31 mouse cellular contexts compared by ENCODE assay signal in genomic region chr9:123984943-123985342, GRCm38 (mm10). TPM values are rescaled to one million over a fixed set of nuclear protein-coding genes. Genes with fewer than 3 reads are reported as not detected.
DNase-seq lines count a peak whose midpoint lies in the region; ATAC-seq and TF ChIP-seq lines count a peak whose summit lies in the region.
"Had no signal": no experiment of that assay in that cellular context is flagged by ENCODE, and none has a peak within 500 bp of the region (broad histone marks: within the 10 kb centered on the region; RNA-seq: fewer than 3 reads in every experiment).

No protein-coding gene starts in this region.

- no peak overlapping the region for H3K4me3 ChIP-seq in G1E (ENCODE audit: low read depth, low read length)
- H3K4me3 ChIP-seq: embryonic facial prominence, embryonic 15.5 days; hindbrain, embryonic 12.5 days; kidney, embryonic 15.5 days; left cerebral cortex, adult 2 months; limb, embryonic 15.5 days; midbrain, embryonic 10.5 days; neural tube, embryonic 15.5 days had no signal

- TF ChIP-seq CTCF in G1E (IDR thresholded peaks at IDR 0.05; ENCODE audit: low read depth, low read length): no peak

- peak; percentile 24; the same call in 1 of the 2 replicates for ATAC-seq in G1E (ENCODE audit: extremely low read depth, insufficient number of reproducible peaks, low FRiP score, poor library complexity, severe bottlenecking)
- peak; percentile 59 to 65; a peak in 3 of 4 replicates for ATAC-seq in hematopoietic stem cell, adult 5-6 weeks (replicated peaks in 1 of 2; ENCODE audit: insufficient read depth in 1 of 2, low FRiP score in 2 of 2, low TSS enrichment in 1 of 2, low read depth in 1 of 2, poor library complexity in 2 of 2, severe bottlenecking in 2 of 2)
- ATAC-seq in megakaryocyte, adult 5-6 weeks (ENCODE audit: poor library complexity, severe bottlenecking): peak; percentile 36
- ATAC-seq: forebrain, embryonic 14.5 days; intestine, postnatal 0 days; Patski had no signal

- H3K27me3 ChIP-seq in G1E (ENCODE audit: insufficient read depth, low read length): no peaks in the 10 kb centered on the region
- H3K27me3 ChIP-seq: embryonic facial prominence, embryonic 15.5 days; hindbrain, embryonic 12.5 days; kidney, embryonic 15.5 days; limb, embryonic 15.5 days; neural tube, embryonic 15.5 days; Patski had no signal

- no peaks in the 10 kb centered on the region for H3K36me3 ChIP-seq in G1E (replicated peaks)
- H3K36me3 ChIP-seq: embryonic facial prominence, embryonic 15.5 days; hindbrain, embryonic 12.5 days; kidney, embryonic 15.5 days; limb, embryonic 15.5 days; midbrain, embryonic 10.5 days; neural tube, embryonic 15.5 days had no signal

- DNase-seq in 416B (ENCODE audit: low read depth) (peak; percentile 77), G1E (ENCODE audit: low spot score) (no peak), MN1 (ENCODE audit: low spot score) (no peak)
- DNase-seq in c-Kit-positive CD71-positive TER-119-positive erythroid progenitor cells, embryonic 14.5 days (ENCODE audit: low spot score): no peak
- DNase-seq in embryo, embryonic 9.5 days (ENCODE audit: extremely low spot score): no peak
- DNase-seq: adrenal gland, postnatal 36 days; cerebellum, adult 2 months; cerebellum, postnatal 36 days; kidney, postnatal 4 days; left cerebral cortex, postnatal 4 days; lung, embryonic 14.5 days; lung, postnatal 36 days; thymus, postnatal 14 days had no signal

- no peaks in the 10 kb centered on the region for H3K9me3 ChIP-seq in G1E (replicated peaks)
- H3K9me3 ChIP-seq: embryonic facial prominence, embryonic 15.5 days; hindbrain, embryonic 12.5 days; kidney, embryonic 15.5 days; limb, embryonic 15.5 days; midbrain, embryonic 10.5 days; neural tube, embryonic 15.5 days had no signal

- H3K4me1 ChIP-seq in G1E (ENCODE audit: insufficient read depth, low read depth, low read length): peaks cover 62% of the 10 kb centered on the region
- H3K4me1 ChIP-seq: embryonic facial prominence, embryonic 15.5 days; hindbrain, embryonic 12.5 days; kidney, embryonic 15.5 days; limb, embryonic 15.5 days; midbrain, embryonic 10.5 days; neural tube, embryonic 15.5 days had no signal

RNA-seq across cellular contexts. Expression of gene Ccr1l1, which starts 6.7 kb away (rescaled TPM):
- total RNA-seq in G1E (2014; fragmentation: Nextera tagmentation) (not detected in 2 replicates), G1E (2017) (0.11 and 0.46 TPM in 2 replicates)
- polyA plus RNA-seq in G1E (2012): not detected in 2 replicates
- 0.44 TPM in 1 of 2 replicates, not detected in the other for total RNA-seq in hematopoietic stem cell, adult 5-6 weeks (2017)
- 0.23 and 1.0 TPM in 2 replicates for total RNA-seq in megakaryocyte, adult 5-6 weeks (2015)
- total RNA-seq in megakaryocyte, adult 5-6 weeks (2017): 0.33 TPM in 1 of 2 replicates, not detected in the other
- total RNA-seq: adrenal gland, adult 18-20 months; adrenal gland, postnatal 36 days; gastrocnemius, adult 8-10 months; layer of hippocampus, postnatal 10 days; left cerebral cortex, adult 2 months; left cerebral cortex, postnatal 4 days had no signal
- polyA plus RNA-seq: cerebellum, adult 2 months; embryonic facial prominence, embryonic 15.5 days; forebrain, embryonic 14.5 days; heart, embryonic 11.5 days; heart, postnatal 0 days; hindbrain, embryonic 12.5 days; intestine, postnatal 0 days; kidney, embryonic 15.5 days; limb, embryonic 15.5 days; lung, embryonic 14.5 days; midbrain, embryonic 10.5 days; neural tube, embryonic 15.5 days; Patski; testis, adult 2 months had no signal

RNA-seq across cellular contexts. Expression of gene Ccr1, which starts 16.5 kb away (rescaled TPM):
- 1.8 and 2.2 TPM in 2 replicates for total RNA-seq in G1E (2014; fragmentation: Nextera tagmentation)
- total RNA-seq in G1E (2017): 3.7 and 3.9 TPM in 2 replicates
- 0.03 and 0.04 TPM in 2 replicates for polyA plus RNA-seq in G1E (2012)
- 3.6 and 11.7 TPM in 2 replicates for total RNA-seq in hematopoietic stem cell, adult 5-6 weeks (2017)
- total RNA-seq in megakaryocyte, adult 5-6 weeks (2015): 119 and 127 TPM in 2 replicates
- total RNA-seq in megakaryocyte, adult 5-6 weeks (2017): 94.4 and 94.8 TPM in 2 replicates
- polyA plus RNA-seq: Patski had no signal

RNA-seq across cellular contexts. Expression of gene Ccr3, which starts 36.8 kb away (rescaled TPM):
- total RNA-seq in G1E (2014; fragmentation: Nextera tagmentation): 0.34 TPM in 1 of 2 replicates, not detected in the other
- total RNA-seq in G1E (2017): 0.11 and 0.12 TPM in 2 replicates
- not detected in 2 replicates for polyA plus RNA-seq in G1E (2012)
- total RNA-seq in hematopoietic stem cell, adult 5-6 weeks (2017): 0.35 and 1.8 TPM in 2 replicates
- total RNA-seq in megakaryocyte, adult 5-6 weeks (2015): 15.1 and 20.7 TPM in 2 replicates
- 22.2 and 28.5 TPM in 2 replicates for total RNA-seq in megakaryocyte, adult 5-6 weeks (2017)
- total RNA-seq: adrenal gland, adult 18-20 months; layer of hippocampus, postnatal 10 days; left cerebral cortex, adult 2 months; left cerebral cortex, postnatal 4 days had no signal
- polyA plus RNA-seq: cerebellum, adult 2 months; forebrain, embryonic 14.5 days; heart, embryonic 11.5 days; heart, postnatal 0 days; hindbrain, embryonic 12.5 days; limb, embryonic 15.5 days; lung, embryonic 14.5 days; midbrain, embryonic 10.5 days; neural tube, embryonic 15.5 days; Patski had no signal
